Mouse (Mus musculus): Measurements from ENCODE around the gene 1700019N19Rik. TPM values are rescaled to one million over a fixed set of nuclear protein-coding genes. Genes with fewer than 3 reads are reported as not detected.

1700019N19Rik gene
- polyA plus RNA-seq (2014; fragmentation: Nextera tagmentation; extraction: Ambion mirVana) = not detected in 2 replicates

GRCm38 (mm10) chr19:58794284-58794683 lies at the start of gene 1700019N19Rik:
Gene 1700019N19Rik, minus strand, starts transcription at chr19:58794461.
- no peak for DNase-seq
- Histone ChIP-seq H3K4me1 (ENCODE audit: insufficient read depth) (no peaks in the 10 kb centered on the region), H3K9me3 (ENCODE audit: low read depth, low read length) (no peaks in the 10 kb centered on the region), H3K9ac (no peak within 1 kb of the TSS), H3K27ac (ENCODE audit: low read depth) (no peak within 1 kb of the TSS), H3K36me3 (ENCODE audit: insufficient read depth) (no peaks in the 10 kb centered on the region), H3K4me3 (ENCODE audit: low read depth, low read length) (no peak within 1 kb of the TSS), H3K27me3 (ENCODE audit: insufficient read depth, low read length) (no peaks in the 10 kb centered on the region), H3K4me2 (no peak within 1 kb of the TSS)
- ATAC-seq (ENCODE audit: insufficient read depth) = no peak
- no peak for TF ChIP-seq CTCF (IDR thresholded peaks at IDR 0.05; ENCODE audit: low read depth)
- 41% methylated on average over 10 of the region's 10 CpGs for WGBS

GRCm38 (mm10) chr19:58843606-58844005 lies 49.3 kb upstream of the 1700019N19Rik start:
- Histone ChIP-seq H3K27me3 (ENCODE audit: insufficient read depth, low read length) (no peaks in the 10 kb centered on the region), H3K36me3 (ENCODE audit: insufficient read depth) (no peaks in the 10 kb centered on the region), H3K4me1 (ENCODE audit: insufficient read depth) (no peaks in the 10 kb centered on the region), H3K27ac (ENCODE audit: low read depth) (no peak overlapping the region), H3K9me3 (ENCODE audit: low read depth, low read length) (no peaks in the 10 kb centered on the region), H3K9ac (no peak overlapping the region), H3K4me2 (no peak overlapping the region), H3K4me3 (ENCODE audit: low read depth, low read length) (no peak overlapping the region)
- no peak for TF ChIP-seq CTCF (IDR thresholded peaks at IDR 0.05; ENCODE audit: low read depth)
- 81% methylated on average over 3 of the region's 3 CpGs for WGBS
- DNase-seq (no peak), ATAC-seq (ENCODE audit: insufficient read depth) (no peak)

- 79% methylated on average over 5 of the region's 5 CpGs for WGBS
- Histone ChIP-seq H3K27me3 (ENCODE audit: insufficient read depth, low read length) (no peaks in the 10 kb centered on the region), H3K36me3 (ENCODE audit: insufficient read depth) (no peaks in the 10 kb centered on the region), H3K4me3 (ENCODE audit: low read depth, low read length) (no peak overlapping the region), H3K4me2 (no peak overlapping the region), H3K9ac (no peak overlapping the region), H3K27ac (ENCODE audit: low read depth) (no peak overlapping the region), H3K4me1 (ENCODE audit: insufficient read depth) (no peaks in the 10 kb centered on the region), H3K9me3 (ENCODE audit: low read depth, low read length) (no peaks in the 10 kb centered on the region)
- ATAC-seq (ENCODE audit: insufficient read depth) (no peak), DNase-seq (no peak)
- TF ChIP-seq CTCF (IDR thresholded peaks at IDR 0.05; ENCODE audit: low read depth) = no peak
Observed at GRCm38 (mm10) chr19:58840721-58841271, 46.5 kb upstream of the 1700019N19Rik start.

- H3K4me1 ChIP-seq (ENCODE audit: insufficient read depth) = no peaks in the 10 kb centered on the region
- H3K36me3 ChIP-seq (ENCODE audit: insufficient read depth) = no peaks in the 10 kb centered on the region
- DNase-seq (no peak), ATAC-seq (ENCODE audit: insufficient read depth) (no peak)
- H3K4me2 ChIP-seq = no peak overlapping the region
- no peaks in the 10 kb centered on the region for H3K9me3 ChIP-seq (ENCODE audit: low read depth, low read length)
- H3K9ac ChIP-seq = no peak overlapping the region
- no peak overlapping the region for H3K4me3 ChIP-seq (ENCODE audit: low read depth, low read length)
- no peak overlapping the region for H3K27ac ChIP-seq (ENCODE audit: low read depth)
- WGBS = 67% methylated on average over 4 of the region's 4 CpGs
- H3K27me3 ChIP-seq (ENCODE audit: insufficient read depth, low read length) = no peaks in the 10 kb centered on the region
- no peak for TF ChIP-seq CTCF (IDR thresholded peaks at IDR 0.05; ENCODE audit: low read depth)
Observed at GRCm38 (mm10) chr19:58839806-58840205, 45.5 kb upstream of the 1700019N19Rik start.

GRCm38 (mm10) chr19:58839345-58839744 lies 45.1 kb upstream of the 1700019N19Rik start:
- WGBS = 66% methylated on average over 3 of the region's 3 CpGs
- H3K27me3 ChIP-seq (ENCODE audit: insufficient read depth, low read length) = no peaks in the 10 kb centered on the region
- no peak for ATAC-seq (ENCODE audit: insufficient read depth)
- H3K4me2 ChIP-seq = no peak overlapping the region
- H3K4me1 ChIP-seq (ENCODE audit: insufficient read depth) = no peaks in the 10 kb centered on the region
- no peak for TF ChIP-seq CTCF (IDR thresholded peaks at IDR 0.05; ENCODE audit: low read depth)
- H3K9ac ChIP-seq = no peak overlapping the region
- no peak for DNase-seq
- no peaks in the 10 kb centered on the region for H3K9me3 ChIP-seq (ENCODE audit: low read depth, low read length)
- H3K36me3 ChIP-seq (ENCODE audit: insufficient read depth) = no peaks in the 10 kb centered on the region
- no peak overlapping the region for H3K4me3 ChIP-seq (ENCODE audit: low read depth, low read length)
- H3K27ac ChIP-seq (ENCODE audit: low read depth) = no peak overlapping the region

- no peaks in the 10 kb centered on the region for H3K27me3 ChIP-seq (ENCODE audit: insufficient read depth, low read length)
- H3K9me3 ChIP-seq (ENCODE audit: low read depth, low read length) = no peaks in the 10 kb centered on the region
- ATAC-seq (ENCODE audit: insufficient read depth) = peak; percentile 44; the same call in 1 of the 2 replicates
- H3K4me2 ChIP-seq = no peak overlapping the region
- H3K27ac ChIP-seq (ENCODE audit: low read depth) = no peak overlapping the region
- H3K4me3 ChIP-seq (ENCODE audit: low read depth, low read length) = no peak overlapping the region
- no peaks in the 10 kb centered on the region for H3K36me3 ChIP-seq (ENCODE audit: insufficient read depth)
- no peak for TF ChIP-seq CTCF (IDR thresholded peaks at IDR 0.05; ENCODE audit: low read depth)
- no peak for DNase-seq
- H3K4me1 ChIP-seq (ENCODE audit: insufficient read depth) = no peaks in the 10 kb centered on the region
- WGBS = 47% methylated on average over 9 of the region's 9 CpGs
- H3K9ac ChIP-seq = no peak overlapping the region
Observed at GRCm38 (mm10) chr19:58838706-58839105, 44.4 kb upstream of the 1700019N19Rik start.

GRCm38 (mm10) chr19:58833639-58834180 lies 39.4 kb upstream of the 1700019N19Rik start:
- no peak for TF ChIP-seq CTCF (IDR thresholded peaks at IDR 0.05; ENCODE audit: low read depth)
- Histone ChIP-seq H3K36me3 (ENCODE audit: insufficient read depth) (no peaks in the 10 kb centered on the region), H3K27me3 (ENCODE audit: insufficient read depth, low read length) (no peaks in the 10 kb centered on the region), H3K4me3 (ENCODE audit: low read depth, low read length) (no peak overlapping the region), H3K4me2 (no peak overlapping the region), H3K9me3 (ENCODE audit: low read depth, low read length) (no peaks in the 10 kb centered on the region), H3K27ac (ENCODE audit: low read depth) (no peak overlapping the region), H3K9ac (no peak overlapping the region), H3K4me1 (ENCODE audit: insufficient read depth) (no peaks in the 10 kb centered on the region)
- DNase-seq = peak; percentile 23
- WGBS = 42% methylated on average over 13 of the region's 13 CpGs
- no peak for ATAC-seq (ENCODE audit: insufficient read depth)
